Mouse (Mus musculus) E14TG2a.4 (cell line): ENCODE measurements around the gene Dpyd.

Source experiments
- H3K27me3 ChIP-seq: 2 replicates; pipeline ENCODE4 v1.6.1; 2014; ENCODE audit warnings: low read length, control low read depth; ENCODE audit not compliant: insufficient read depth
- H3K36me3 ChIP-seq: 2 replicates; pipeline ENCODE4 v1.6.1; 2014; ENCODE audit warnings: low read length, control low read depth; ENCODE audit not compliant: insufficient read depth
- H3K4me1 ChIP-seq: replicated peaks from 2 replicates; pipeline ENCODE4 v1.6.1; 2014; ENCODE audit warnings: low read depth, low read length, control low read depth
- H3K4me3 ChIP-seq: replicated peaks from 2 replicates; pipeline ENCODE4 v1.5.1; 2014; ENCODE audit warnings: mild to moderate bottlenecking, low read length
- H3K9me3 ChIP-seq: 2 replicates; pipeline ENCODE4 v1.6.1; 2014; ENCODE audit warnings: low read length, control low read depth
- CTCF ChIP-seq: conservative IDR thresholded peaks from 2 replicates; pipeline ENCODE4 v1.5.1; 2014; ENCODE audit warnings: low read length
- NANOG ChIP-seq: IDR thresholded peaks from 2 replicates; pipeline ENCODE4 v1.6.1; 2014; ENCODE audit warnings: borderline replicate concordance, low read length, mixed read lengths
- POU5F1 ChIP-seq: IDR thresholded peaks from 2 replicates; pipeline ENCODE4 v1.6.1; 2014; ENCODE audit warnings: low read length, borderline replicate concordance

Dpyd gene

DNA sequence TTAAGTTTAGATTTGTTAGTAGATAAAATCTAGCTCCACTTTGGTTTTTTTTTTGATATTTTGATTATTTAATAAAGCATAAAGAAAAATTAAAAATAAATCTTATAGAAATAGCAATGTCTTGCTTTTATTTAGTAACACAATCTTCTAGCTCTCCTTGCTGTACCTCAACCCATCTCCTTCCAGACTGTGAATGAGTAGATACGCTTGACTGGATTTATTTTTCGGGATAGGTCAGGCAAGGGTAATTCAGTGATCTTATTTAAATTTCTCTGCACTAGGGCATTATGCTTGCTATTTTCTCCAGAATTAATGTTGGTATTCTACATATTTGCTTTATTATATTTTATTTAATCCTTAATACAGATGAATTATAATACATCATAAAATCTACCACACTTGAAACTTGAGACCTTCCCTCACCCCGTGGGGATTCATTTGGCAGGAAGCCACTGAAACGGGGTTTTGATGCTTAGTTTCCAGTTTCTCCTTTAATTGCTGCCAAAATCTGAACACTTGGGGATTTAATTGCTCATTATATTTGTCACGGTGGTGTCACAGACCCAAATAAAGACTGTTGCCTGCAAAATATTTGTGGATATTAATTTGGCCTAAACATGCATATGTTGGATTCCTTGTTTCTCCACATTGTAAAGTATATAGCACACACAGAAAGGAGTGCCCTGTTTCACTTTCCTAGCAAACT, 102.2 kb downstream of the Dpyd start:
- Histone ChIP-seq H3K4me1 (no peaks in the 10 kb centered on the region), H3K4me3 (no peak overlapping the region), H3K27me3 (no peaks in the 10 kb centered on the region), H3K36me3 (no peaks in the 10 kb centered on the region), H3K9me3 (no peaks in the 10 kb centered on the region)
- TF ChIP-seq NANOG, result no peak

DNA sequence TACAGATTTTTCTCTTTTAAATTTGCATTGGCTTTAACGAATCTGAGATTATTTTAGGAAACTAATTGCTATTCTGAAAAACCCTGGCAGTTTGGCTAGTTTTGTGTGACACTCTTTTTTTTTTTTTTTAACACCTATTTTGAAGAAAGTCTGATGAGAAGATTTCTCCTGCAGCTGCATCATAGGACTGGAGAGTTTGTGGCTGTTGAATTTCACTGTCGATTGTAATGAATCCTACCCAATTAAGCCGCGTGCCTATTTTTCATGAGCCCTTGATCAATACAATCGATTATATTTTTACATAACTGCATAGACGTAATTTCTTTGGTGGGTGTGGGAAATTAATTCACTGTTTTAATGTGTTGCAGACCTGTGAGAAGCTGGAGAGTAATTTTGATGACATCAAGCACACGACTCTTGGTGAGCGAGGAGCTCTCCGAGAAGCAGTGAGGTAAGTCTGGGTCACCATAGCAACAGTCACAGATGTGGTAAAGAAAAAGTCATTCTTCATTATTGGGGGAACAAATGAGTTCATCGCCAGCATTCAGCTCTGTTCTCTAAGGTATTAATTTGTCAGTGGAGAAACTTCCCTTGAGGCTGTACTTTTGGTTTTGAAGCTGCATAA, 112.3 kb downstream of the Dpyd start:
- H3K4me3 ChIP-seq, result no peak overlapping the region

DNA sequence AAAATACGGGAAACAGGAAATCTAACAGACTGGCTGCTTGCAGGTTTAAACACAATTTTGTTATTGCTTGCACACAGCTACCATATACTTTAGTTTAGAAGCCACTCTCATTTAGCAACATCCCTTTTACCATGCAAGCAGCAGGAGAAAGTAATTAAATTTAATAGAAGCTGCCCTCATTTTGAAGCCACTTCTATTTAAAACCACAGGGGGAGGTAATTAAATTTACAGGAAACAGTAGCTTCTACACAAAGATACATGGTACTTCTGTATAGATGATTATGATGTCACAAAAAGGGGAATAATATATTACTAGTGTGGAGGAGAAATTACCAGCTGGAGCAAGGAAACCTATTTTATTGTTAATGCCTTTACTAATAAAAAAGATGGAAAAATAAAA, 113.5 kb downstream of the Dpyd start:
- no peak for TF ChIP-seq POU5F1
- no peak for TF ChIP-seq CTCF
- no peak for TF ChIP-seq NANOG
- H3K27me3 ChIP-seq, result no peaks in the 10 kb centered on the region
- H3K9me3 ChIP-seq, result no peaks in the 10 kb centered on the region
- no peak overlapping the region for H3K4me3 ChIP-seq
- H3K36me3 ChIP-seq, result no peaks in the 10 kb centered on the region
- no peaks in the 10 kb centered on the region for H3K4me1 ChIP-seq

More for the DNA sequence above, 112.3 kb downstream of the Dpyd start:
- Histone ChIP-seq H3K27me3 (no peaks in the 10 kb centered on the region), H3K9me3 (no peaks in the 10 kb centered on the region), H3K4me1 (no peaks in the 10 kb centered on the region), H3K36me3 (no peaks in the 10 kb centered on the region)
- no peak for TF ChIP-seq CTCF
- no peak for TF ChIP-seq POU5F1
- no peak for TF ChIP-seq NANOG

DNA sequence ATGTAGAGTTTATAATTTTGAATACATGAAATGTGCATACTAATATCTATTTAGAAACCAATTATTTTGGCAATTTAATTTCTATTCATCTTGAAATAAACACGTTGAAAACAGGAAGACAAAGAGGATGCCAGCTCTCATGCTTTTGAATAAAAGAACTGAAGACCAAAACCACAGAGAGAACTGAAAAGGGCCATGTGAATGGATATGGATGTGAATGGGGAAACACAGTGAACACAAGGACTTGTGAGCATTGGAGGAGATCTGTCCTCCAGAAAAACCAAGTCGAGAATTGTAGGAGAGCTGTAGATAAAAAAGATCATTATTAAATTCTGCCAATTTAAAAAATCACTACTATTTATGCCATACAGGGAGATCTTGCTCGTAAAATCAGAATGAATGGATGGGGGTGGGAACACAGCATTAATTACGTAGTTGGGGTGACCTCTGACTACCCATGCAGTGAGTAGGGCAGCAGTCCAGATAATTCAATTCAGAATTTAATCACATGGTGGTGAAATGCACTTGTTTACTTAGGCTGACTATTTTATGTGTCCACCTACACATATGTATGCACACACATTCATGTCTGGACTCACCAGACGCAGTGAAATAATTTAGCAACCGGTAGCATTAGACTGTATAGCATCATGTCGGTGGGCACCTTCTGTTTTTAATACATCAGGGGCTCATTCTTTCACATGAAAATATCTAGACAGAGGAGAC, 114.3 kb downstream of the Dpyd start:
- H3K4me1 ChIP-seq, result no peaks in the 10 kb centered on the region
- no peaks in the 10 kb centered on the region for H3K36me3 ChIP-seq
- no peaks in the 10 kb centered on the region for H3K27me3 ChIP-seq
- no peaks in the 10 kb centered on the region for H3K9me3 ChIP-seq
- TF ChIP-seq NANOG (no peak), CTCF (no peak), POU5F1 (no peak)
- H3K4me3 ChIP-seq, result no peak overlapping the region

DNA sequence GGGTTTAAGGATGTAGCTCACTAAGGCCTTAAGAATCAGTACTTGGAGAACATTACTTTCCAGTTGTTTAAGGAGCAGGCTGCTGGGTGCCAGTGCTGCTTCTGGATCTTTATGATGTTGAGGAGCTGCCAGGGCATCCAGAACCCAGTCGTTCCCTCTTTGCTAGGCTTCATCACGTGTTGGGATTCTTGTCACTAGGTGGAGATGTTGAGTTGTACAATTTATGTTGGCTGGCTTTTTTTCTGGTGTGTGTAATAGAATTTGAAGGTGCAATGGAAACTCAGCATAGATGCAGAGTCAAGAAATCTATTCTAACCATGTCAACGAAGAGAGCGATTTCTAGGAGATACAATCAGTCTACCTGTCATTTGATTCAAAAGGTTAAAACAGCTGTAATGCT, 118.9 kb downstream of the Dpyd start:
- Histone ChIP-seq H3K4me1 (no peaks in the 10 kb centered on the region), H3K36me3 (no peaks in the 10 kb centered on the region), H3K4me3 (no peak overlapping the region), H3K9me3 (no peaks in the 10 kb centered on the region), H3K27me3 (no peaks in the 10 kb centered on the region)
- no peak for TF ChIP-seq CTCF
- TF ChIP-seq POU5F1, result no peak
- TF ChIP-seq NANOG, result no peak

DNA sequence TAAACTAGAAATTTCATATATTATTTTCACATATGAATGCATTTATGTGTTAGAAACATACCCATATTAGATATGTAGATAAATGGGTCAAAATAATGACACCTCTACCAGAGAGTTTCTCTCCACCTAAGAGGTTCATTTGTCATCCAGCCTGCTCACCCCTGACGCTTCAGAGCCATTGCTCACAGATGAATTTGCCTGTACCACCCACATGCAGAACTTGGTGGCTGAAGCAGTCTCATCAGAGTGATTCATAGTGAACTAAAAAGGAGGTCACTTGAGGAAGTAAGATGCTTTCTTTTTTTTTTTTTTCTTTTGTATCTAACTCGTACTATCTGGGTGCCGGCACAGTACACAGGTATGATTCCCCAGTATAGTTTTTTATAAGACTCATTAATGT, 188.3 kb downstream of the Dpyd start:
- Histone ChIP-seq H3K9me3 (no peaks in the 10 kb centered on the region), H3K36me3 (no peaks in the 10 kb centered on the region), H3K4me3 (no peak overlapping the region), H3K4me1 (no peaks in the 10 kb centered on the region), H3K27me3 (no peaks in the 10 kb centered on the region)
- TF ChIP-seq CTCF (no peak), NANOG (no peak), POU5F1 (no peak)

DNA sequence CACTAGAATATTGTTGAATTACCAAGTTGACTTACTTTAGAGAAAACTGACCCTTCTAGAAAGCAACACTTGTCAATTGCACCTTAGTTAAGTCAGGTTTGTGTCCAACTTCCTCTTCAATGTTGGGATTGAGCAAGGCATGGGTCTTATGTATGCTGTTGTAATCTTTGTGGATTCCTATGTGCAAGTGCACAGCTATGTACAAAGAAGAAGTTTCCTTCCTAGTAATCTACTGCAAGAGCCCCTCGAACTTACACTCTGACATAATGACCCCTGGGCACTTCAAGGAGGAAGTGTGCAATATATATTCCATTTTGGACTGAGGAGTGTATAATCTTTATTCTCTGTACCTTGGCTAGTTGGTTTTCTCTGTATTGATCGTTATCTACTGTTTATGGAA, 191.7 kb downstream of the Dpyd start:
- no peaks in the 10 kb centered on the region for H3K36me3 ChIP-seq
- no peak for TF ChIP-seq POU5F1
- no peak for TF ChIP-seq NANOG
- no peak for TF ChIP-seq CTCF
- H3K4me3 ChIP-seq, result no peak overlapping the region
- no peaks in the 10 kb centered on the region for H3K9me3 ChIP-seq
- no peaks in the 10 kb centered on the region for H3K4me1 ChIP-seq
- H3K27me3 ChIP-seq, result no peaks in the 10 kb centered on the region

DNA sequence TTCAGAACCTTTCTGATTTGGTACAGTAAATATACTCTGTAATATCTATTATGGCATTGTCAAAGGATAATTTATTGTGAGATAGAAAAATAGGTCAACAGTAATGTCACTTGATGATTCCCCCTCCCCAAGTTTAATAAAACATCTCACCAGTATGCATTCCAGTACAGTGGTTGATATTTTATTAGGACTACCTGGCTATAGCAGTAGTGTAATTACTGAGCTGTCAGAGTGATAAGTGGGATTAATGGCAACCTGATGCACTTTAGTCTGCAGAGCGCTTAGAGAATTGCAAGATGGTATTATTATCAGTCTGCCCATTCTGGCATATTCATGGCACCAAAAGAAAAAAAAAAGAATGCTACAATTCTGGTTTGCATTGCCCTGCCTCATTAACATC, 194.2 kb downstream of the Dpyd start:
- TF ChIP-seq NANOG, result no peak
- no peak for TF ChIP-seq CTCF
- TF ChIP-seq POU5F1, result no peak
- H3K4me1 ChIP-seq, result no peaks in the 10 kb centered on the region
- H3K27me3 ChIP-seq, result no peaks in the 10 kb centered on the region
- H3K36me3 ChIP-seq, result no peaks in the 10 kb centered on the region
- no peaks in the 10 kb centered on the region for H3K9me3 ChIP-seq
- H3K4me3 ChIP-seq, result no peak overlapping the region

DNA sequence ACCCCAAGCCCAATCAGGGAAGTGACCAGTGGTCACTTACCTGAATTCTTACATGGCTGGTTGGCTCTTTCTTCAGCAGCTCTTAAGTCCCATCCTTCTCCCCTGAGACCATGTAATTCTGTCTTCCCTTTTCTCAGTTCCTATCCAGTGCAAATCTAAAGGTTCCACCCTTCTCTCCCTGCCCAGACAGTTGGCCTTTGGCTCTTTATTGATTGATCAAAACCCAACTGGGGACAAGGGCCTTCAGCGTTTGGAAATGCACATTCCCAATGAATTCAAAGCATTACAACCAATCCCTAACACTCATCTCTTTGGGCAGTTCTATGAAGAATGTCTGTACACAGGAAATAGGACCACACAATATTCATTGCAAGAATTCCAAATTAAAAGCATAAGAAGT, 251.0 kb downstream of the Dpyd start:
- no peaks in the 10 kb centered on the region for H3K4me1 ChIP-seq
- no peaks in the 10 kb centered on the region for H3K27me3 ChIP-seq
- no peaks in the 10 kb centered on the region for H3K9me3 ChIP-seq
- H3K36me3 ChIP-seq, result no peaks in the 10 kb centered on the region
- no peak overlapping the region for H3K4me3 ChIP-seq
- TF ChIP-seq POU5F1, result no peak
- TF ChIP-seq CTCF, result no peak
- no peak for TF ChIP-seq NANOG
